Mouse (Mus musculus) heart, embryonic 16.5 days (tissue): Measurements from ENCODE around the gene Khdc4. TPM values are rescaled to one million over a fixed set of nuclear protein-coding genes. Genes with fewer than 3 reads are reported as not detected.
"Not testable (repeated sequence)": the region's sequence is repeated elsewhere in the genome, so short reads cannot be mapped to it uniquely, and the experiment has no call there.

Experiments used
- ATAC-seq: fragments of 200-750 bp; cut with Nextera tagmentation; replicated peaks from 2 replicates; pipeline ENCODE4 v1.8.0; 2017; ENCODE audit warnings: moderate number of reproducible peaks; ENCODE audit not compliant: insufficient read depth, low FRiP score; ENCODE audit errors: extremely low read depth
- H3K27ac ChIP-seq: fragments of 300-500 bp; sonication (generic); 2 replicates; pipeline ENCODE4 v1.5.1; 2014; ENCODE audit warnings: mild to moderate bottlenecking, low read length, control low read depth, moderate library complexity
- H3K27me3 ChIP-seq: fragments of 300-500 bp; sonication (generic); 2 replicates; pipeline ENCODE4 v1.6.1; 2014; ENCODE audit warnings: low read length, mixed read lengths; ENCODE audit not compliant: control insufficient read depth, insufficient read depth
- H3K36me3 ChIP-seq: fragments of 300-500 bp; sonication (generic); 2 replicates; pipeline ENCODE4 v1.6.1; 2014; ENCODE audit not compliant: control insufficient read depth, insufficient read depth
- H3K4me1 ChIP-seq: fragments of 300-500 bp; sonication (generic); 2 replicates; pipeline ENCODE4 v1.6.1; 2014; ENCODE audit warnings: low read length, mixed read lengths; ENCODE audit not compliant: control insufficient read depth, insufficient read depth
- H3K4me2 ChIP-seq: fragments of 300-500 bp; sonication (generic); 2 replicates; pipeline ENCODE4 v1.6.1; 2014; ENCODE audit warnings: low read depth, mild to moderate bottlenecking, control low read depth, low read length
- H3K4me3 ChIP-seq: fragments of 300-500 bp; sonication (generic); 2 replicates; pipeline ENCODE4 v1.5.1; 2014; ENCODE audit warnings: mild to moderate bottlenecking, control low read depth, low read length
- H3K9ac ChIP-seq: fragments of 300-500 bp; sonication (generic); 2 replicates; pipeline ENCODE4 v1.6.1; 2014; ENCODE audit warnings: low read length, control low read depth
- H3K9me3 ChIP-seq: fragments of 300-500 bp; sonication (generic); replicated peaks from 2 replicates; pipeline ENCODE4 v1.6.1; 2016; ENCODE audit warnings: low read length; ENCODE audit not compliant: control insufficient read depth
- WGBS: fragments of 180-500 bp; shearing (Covaris S2); extraction: QIAGEN DNeasy Blood & Tissue Kit; methylation state at CpG from one replicate; pipeline ENCODE4 v1.1.7; 2014; 5-methylcytosine and 5-hydroxymethylcytosine counted together
- polyA plus RNA-seq: library from polyadenylated mRNA; unstranded; fragments of >200 nt; fragmentation: Nextera tagmentation; extraction: Ambion mirVana; gene quantifications from 2 replicates; pipeline ENCODE4 v1.2.1, GENCODE M21; 2015

Khdc4 gene
- polyA plus RNA-seq, 1 experiment from 2014 or later: 68.6 TPM

DNA sequence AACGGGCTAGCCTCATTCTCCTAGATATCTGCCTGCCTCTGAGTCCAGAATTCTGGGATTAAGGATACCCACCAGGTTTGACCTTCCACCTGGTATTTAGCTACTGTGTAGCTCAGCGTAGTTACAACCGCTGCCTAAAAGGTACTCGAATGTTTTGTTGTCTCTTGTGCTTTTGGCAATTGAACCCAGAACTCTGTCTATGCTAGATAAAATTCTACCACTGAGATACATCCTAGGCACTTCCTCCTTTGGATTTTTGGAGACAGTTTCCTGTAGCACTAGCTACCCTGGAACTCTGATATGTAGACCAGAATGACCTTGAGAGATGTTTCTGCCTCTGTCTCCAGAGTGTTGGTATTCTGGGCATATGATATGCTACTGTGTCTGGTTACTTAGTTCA lies 28.1 kb downstream of the Khdc4 start:
- H3K4me1 ChIP-seq: peaks cover 10% of the 10 kb centered on the region
- 86% methylated on average over 4 of the region's 4 CpGs for WGBS
- H3K4me3 ChIP-seq: no peak overlapping the region
- no peak overlapping the region for H3K4me2 ChIP-seq
- H3K9me3 ChIP-seq: no peaks in the 10 kb centered on the region
- no peak overlapping the region for H3K9ac ChIP-seq
- H3K27me3 ChIP-seq: no peaks in the 10 kb centered on the region
- H3K27ac ChIP-seq: no peak overlapping the region
- peaks cover 48% of the 10 kb centered on the region for H3K36me3 ChIP-seq
- ATAC-seq: no peak

GRCm38 (mm10) chr3:88714725-88715124 lies 29.1 kb downstream of the Khdc4 start:
- H3K27me3 ChIP-seq: no peaks in the 10 kb centered on the region
- H3K4me3 ChIP-seq: no peak overlapping the region
- 72% methylated on average over 2 of the region's 2 CpGs for WGBS
- H3K4me2 ChIP-seq: no peak overlapping the region
- H3K27ac ChIP-seq: no peak overlapping the region
- ATAC-seq: no peak
- H3K9ac ChIP-seq: no peak overlapping the region
- H3K4me1 ChIP-seq: peaks cover 18% of the 10 kb centered on the region
- H3K36me3 ChIP-seq: peaks cover 39% of the 10 kb centered on the region
- no peaks in the 10 kb centered on the region for H3K9me3 ChIP-seq

DNA sequence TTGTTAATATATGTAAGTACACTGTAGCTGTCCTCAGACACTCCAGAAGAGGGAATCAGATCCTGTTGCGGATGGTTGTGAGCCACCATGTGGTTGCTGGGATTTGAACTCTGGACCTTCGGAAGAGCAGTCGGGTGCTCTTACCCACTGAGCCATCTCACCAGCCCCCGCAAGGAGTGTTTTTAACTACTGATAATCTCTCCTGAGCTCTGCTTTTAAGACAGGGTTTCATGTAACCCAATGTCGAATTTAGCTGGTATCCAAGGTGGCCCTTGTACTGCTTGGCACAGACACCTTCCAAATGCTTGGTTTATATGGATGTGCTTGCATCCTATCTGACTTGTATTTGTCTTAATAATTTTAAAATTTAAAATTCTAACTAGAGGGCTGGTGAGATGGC lies 30.1 kb downstream of the Khdc4 start:
- Histone ChIP-seq H3K4me1 (peaks cover 19% of the 10 kb centered on the region), H3K36me3 (peaks cover 36% of the 10 kb centered on the region)
- H3K4me2 ChIP-seq, ATAC-seq, H3K27ac ChIP-seq, H3K9ac ChIP-seq, H3K27me3 ChIP-seq, H3K4me3 ChIP-seq, H3K9me3 ChIP-seq: not testable (repeated sequence)
- 90% methylated on average over 5 of the region's 5 CpGs for WGBS

- Histone ChIP-seq H3K36me3 (peaks cover 31% of the 10 kb centered on the region), H3K4me3 (peak within 1 kb of the TSS; percentile 77), H3K9me3 (no peaks in the 10 kb centered on the region), H3K4me1 (peaks cover 19% of the 10 kb centered on the region), H3K27ac (peak within 1 kb of the TSS; percentile 85), H3K4me2 (peak within 1 kb of the TSS; percentile 90), H3K9ac (peak within 1 kb of the TSS; percentile 85), H3K27me3 (no peaks in the 10 kb centered on the region)
- WGBS: 2% methylated on average over 27 of the region's 27 CpGs
- peak; percentile 85 for ATAC-seq
Measured at GRCm38 (mm10) chr3:88716399-88717197, 31.0 kb downstream of the Khdc4 start, which contains the start of gene Rit1. Gene Rit1, plus strand, starts transcription at chr3:88716838.

- H3K9me3 ChIP-seq: no peaks in the 10 kb centered on the region
- 4% methylated on average over 9 of the region's 9 CpGs for WGBS
- peak overlapping the region; percentile 85 for H3K27ac ChIP-seq
- H3K36me3 ChIP-seq: peaks cover 26% of the 10 kb centered on the region
- peak overlapping the region; percentile 90 for H3K4me2 ChIP-seq
- H3K9ac ChIP-seq: peak overlapping the region; percentile 85
- ATAC-seq: peak; percentile 31; the same call in 1 of the 2 replicates
- peak overlapping the region; percentile 77 for H3K4me3 ChIP-seq
- H3K27me3 ChIP-seq: no peaks in the 10 kb centered on the region
- H3K4me1 ChIP-seq: peaks cover 19% of the 10 kb centered on the region
Measured at GRCm38 (mm10) chr3:88717198-88717798, 31.7 kb downstream of the Khdc4 start.

GRCm38 (mm10) chr3:88717831-88718230 lies 32.2 kb downstream of the Khdc4 start:
- peak overlapping the region; percentile 83 for H3K27ac ChIP-seq

DNA sequence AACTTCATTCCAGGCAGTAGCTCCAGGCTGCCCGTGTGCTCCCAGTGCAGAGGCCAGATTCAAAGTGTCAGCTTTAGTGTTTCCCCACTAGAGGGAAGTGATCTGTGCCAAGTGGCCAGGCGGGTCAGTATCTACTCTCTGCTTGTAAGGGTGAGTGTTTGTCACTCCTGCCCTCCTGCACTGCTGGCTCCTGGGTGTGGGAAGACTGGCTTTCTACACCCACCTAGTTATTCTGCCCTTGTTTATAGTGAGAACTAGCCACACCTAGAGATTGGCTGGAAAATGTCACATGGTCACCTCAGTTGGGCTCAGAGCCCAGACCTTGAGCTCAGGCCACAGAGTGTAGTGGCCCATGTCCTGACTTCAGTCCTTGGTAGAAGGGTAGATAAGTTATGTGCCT lies 33.5 kb downstream of the Khdc4 start:
- Histone ChIP-seq H3K4me3 (no peak overlapping the region), H3K9me3 (peaks cover 7% of the 10 kb centered on the region; the same call in 1 of the 2 replicates), H3K36me3 (peaks cover 24% of the 10 kb centered on the region), H3K4me1 (peaks cover 19% of the 10 kb centered on the region), H3K27me3 (no peaks in the 10 kb centered on the region), H3K9ac (no peak overlapping the region), H3K4me2 (peak overlapping the region; percentile 90), H3K27ac (peak overlapping the region; percentile 83)
- ATAC-seq: peak; percentile 94
- 24% methylated on average over 2 of the region's 2 CpGs for WGBS

More at GRCm38 (mm10) chr3:88717831-88718230, 32.2 kb downstream of the Khdc4 start:
- H3K4me1 ChIP-seq: peaks cover 19% of the 10 kb centered on the region
- WGBS: 24% methylated on average over 1 of the region's 1 CpGs
- H3K4me3 ChIP-seq: peak overlapping the region; percentile 46
- no peaks in the 10 kb centered on the region for H3K27me3 ChIP-seq
- H3K9ac ChIP-seq: peak overlapping the region; percentile 59
- H3K4me2 ChIP-seq: peak overlapping the region; percentile 90
- no peak for ATAC-seq
- no peaks in the 10 kb centered on the region for H3K9me3 ChIP-seq
- H3K36me3 ChIP-seq: peaks cover 23% of the 10 kb centered on the region

DNA sequence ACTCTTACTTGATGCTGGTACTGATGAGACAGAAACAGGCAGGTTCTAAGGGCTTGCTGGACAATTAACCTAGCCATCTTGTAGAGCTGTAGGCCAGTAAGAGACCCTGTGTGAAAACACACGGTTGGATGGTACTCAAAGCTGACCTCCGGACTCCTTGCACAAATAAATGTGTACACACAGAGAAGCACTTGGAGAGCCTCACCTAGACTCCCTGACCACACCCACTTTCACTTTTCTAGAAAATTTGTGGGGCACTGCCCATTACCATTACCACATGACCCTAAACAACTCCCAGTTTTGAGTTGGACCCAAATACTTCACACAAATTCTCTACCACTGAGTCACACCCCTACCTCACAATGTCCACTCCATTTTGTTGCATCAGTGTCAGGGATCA lies 51.0 kb downstream of the Khdc4 start:
- Histone ChIP-seq H3K4me1 (no peaks in the 10 kb centered on the region), H3K4me2 (no peak overlapping the region), H3K9ac (no peak overlapping the region), H3K27me3 (no peaks in the 10 kb centered on the region), H3K36me3 (no peaks in the 10 kb centered on the region), H3K4me3 (no peak overlapping the region), H3K27ac (no peak overlapping the region), H3K9me3 (no peaks in the 10 kb centered on the region)
- 89% methylated on average over 2 of the region's 2 CpGs for whole genome bisulfite sequencing
- no peak for ATAC-seq

GRCm38 (mm10) chr3:88738641-88739040 lies 53.0 kb downstream of the Khdc4 start:
- Histone ChIP-seq H3K36me3 (no peaks in the 10 kb centered on the region), H3K9me3 (no peaks in the 10 kb centered on the region), H3K4me2 (no peak overlapping the region), H3K4me1 (no peaks in the 10 kb centered on the region), H3K27me3 (no peaks in the 10 kb centered on the region), H3K27ac (no peak overlapping the region), H3K9ac (no peak overlapping the region), H3K4me3 (no peak overlapping the region)
- WGBS: 47% methylated on average over 3 of the region's 3 CpGs
- ATAC-seq: no peak
